Mouse (Mus musculus): Measurements from ENCODE around the gene Gcnt4. TPM values are rescaled to one million over a fixed set of nuclear protein-coding genes. Genes with fewer than 3 reads are reported as not detected.

Gene Gcnt4
- total and polyA plus RNA-seq, 2 experiments = 1.1 to 2.1 TPM

DNA sequence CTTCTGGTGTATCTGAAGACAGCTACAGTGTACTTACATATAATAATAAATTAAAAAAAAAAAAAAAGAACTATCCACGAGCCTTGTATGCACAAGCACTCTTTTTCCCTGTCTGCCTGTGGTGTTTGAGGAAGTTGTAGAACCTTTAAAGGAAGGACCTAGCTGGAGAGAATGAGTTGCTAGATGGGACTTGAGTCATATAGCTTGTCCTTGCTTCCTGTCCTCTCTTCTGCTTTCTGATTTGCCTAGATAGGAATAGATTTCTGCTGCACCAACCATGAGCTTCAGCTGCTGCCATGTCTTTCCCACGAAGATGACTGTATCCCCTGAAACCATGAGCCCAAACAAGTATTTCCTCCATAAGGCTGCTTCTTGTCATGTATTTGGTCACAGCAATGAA, 43.3 kb downstream of the Gcnt4 start:
- WGBS = 87% methylated on average over 2 of the region's 2 CpGs
- no peak for TF ChIP-seq POLR2A (IDR thresholded peaks at IDR 0.05; ENCODE audit: extremely low read depth, insufficient read depth, low read length)
- TF ChIP-seq CTCF (IDR thresholded peaks at IDR 0.05; ENCODE audit: low read depth, low read length) = no peak
- DNase-seq (ENCODE audit: extremely low read depth, low read depth, low spot score) = no peak

GRCm38 (mm10) chr13:96971076-96971475, 46.6 kb downstream of the Gcnt4 start:
- whole genome bisulfite sequencing = 87% methylated on average over 4 of the region's 4 CpGs
- Histone ChIP-seq H3K9ac (ENCODE audit: low read depth, low read length) (no peak overlapping the region), H3K79me2 (ENCODE audit: control insufficient read depth, insufficient read depth, low read length) (no peaks in the 10 kb centered on the region), H3K4me1 (ENCODE audit: control insufficient read depth, insufficient read depth, low read length) (no peaks in the 10 kb centered on the region), H3K27me3 (ENCODE audit: control insufficient read depth, insufficient read depth, low read length) (no peaks in the 10 kb centered on the region), H3K27ac (replicated peaks; ENCODE audit: insufficient read depth, low read depth, low read length) (no peak overlapping the region), H3K4me3 (ENCODE audit: insufficient read depth, low read depth, low read length) (no peak overlapping the region), H3K36me3 (ENCODE audit: control insufficient read depth, insufficient read depth, low read length) (no peaks in the 10 kb centered on the region)
- DNase-seq (ENCODE audit: extremely low read depth, low read depth, low spot score) = no peak
- no peak for TF ChIP-seq POLR2A (IDR thresholded peaks at IDR 0.05; ENCODE audit: extremely low read depth, insufficient read depth, low read length)
- TF ChIP-seq CTCF (IDR thresholded peaks at IDR 0.05; ENCODE audit: low read depth, low read length) = no peak

More for the DNA sequence above, 43.3 kb downstream of the Gcnt4 start:
- Histone ChIP-seq H3K4me3 (ENCODE audit: insufficient read depth, low read depth, low read length) (no peak overlapping the region), H3K27ac (replicated peaks; ENCODE audit: insufficient read depth, low read depth, low read length) (no peak overlapping the region), H3K27me3 (ENCODE audit: control insufficient read depth, insufficient read depth, low read length) (no peaks in the 10 kb centered on the region), H3K36me3 (ENCODE audit: control insufficient read depth, insufficient read depth, low read length) (no peaks in the 10 kb centered on the region), H3K4me1 (ENCODE audit: control insufficient read depth, insufficient read depth, low read length) (no peaks in the 10 kb centered on the region; the same call in 1 of the 2 replicates), H3K9ac (ENCODE audit: low read depth, low read length) (no peak overlapping the region), H3K79me2 (ENCODE audit: control insufficient read depth, insufficient read depth, low read length) (no peaks in the 10 kb centered on the region)

- WGBS = 73% methylated on average over 9 of the region's 9 CpGs
- DNase-seq (ENCODE audit: extremely low read depth, low read depth, low spot score) = no peak
- Histone ChIP-seq H3K36me3 (ENCODE audit: control insufficient read depth, insufficient read depth, low read length) (no peaks in the 10 kb centered on the region), H3K27ac (replicated peaks; ENCODE audit: insufficient read depth, low read depth, low read length) (no peak overlapping the region), H3K79me2 (ENCODE audit: control insufficient read depth, insufficient read depth, low read length) (no peaks in the 10 kb centered on the region), H3K27me3 (ENCODE audit: control insufficient read depth, insufficient read depth, low read length) (no peaks in the 10 kb centered on the region), H3K9ac (ENCODE audit: low read depth, low read length) (no peak overlapping the region), H3K4me3 (ENCODE audit: insufficient read depth, low read depth, low read length) (no peak overlapping the region), H3K4me1 (ENCODE audit: control insufficient read depth, insufficient read depth, low read length) (no peaks in the 10 kb centered on the region)
- no peak for TF ChIP-seq CTCF (IDR thresholded peaks at IDR 0.05; ENCODE audit: low read depth, low read length)
- no peak for TF ChIP-seq POLR2A (IDR thresholded peaks at IDR 0.05; ENCODE audit: extremely low read depth, insufficient read depth, low read length)
Measured at GRCm38 (mm10) chr13:96971861-96972282, 47.4 kb downstream of the Gcnt4 start.

DNA sequence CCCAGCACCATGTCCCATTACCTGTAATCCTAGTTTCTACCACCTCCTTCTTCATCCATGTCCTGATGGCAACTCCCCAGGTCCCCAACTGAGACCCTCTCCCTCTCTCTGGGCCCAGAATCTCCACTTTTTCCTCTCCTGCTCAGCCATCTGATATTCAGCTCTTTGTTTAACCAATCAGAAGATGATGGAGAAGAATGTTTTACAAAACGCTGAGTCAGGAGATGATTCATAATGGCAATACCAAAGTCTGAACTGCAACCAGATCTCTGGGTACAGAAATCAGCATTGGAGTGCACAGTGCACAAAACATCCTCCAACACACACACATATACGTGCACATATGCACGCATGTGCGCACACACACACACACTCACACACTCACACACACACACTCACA, 48.8 kb downstream of the Gcnt4 start:
- no peaks in the 10 kb centered on the region for H3K27me3 ChIP-seq (ENCODE audit: control insufficient read depth, insufficient read depth, low read length)
- H3K4me1 ChIP-seq (ENCODE audit: control insufficient read depth, insufficient read depth, low read length) = no peaks in the 10 kb centered on the region
- DNase-seq (ENCODE audit: extremely low read depth, low read depth, low spot score) = no peak
- no peaks in the 10 kb centered on the region for H3K79me2 ChIP-seq (ENCODE audit: control insufficient read depth, insufficient read depth, low read length)
- no peak overlapping the region for H3K4me3 ChIP-seq (ENCODE audit: insufficient read depth, low read depth, low read length)
- no peaks in the 10 kb centered on the region for H3K36me3 ChIP-seq (ENCODE audit: control insufficient read depth, insufficient read depth, low read length)
- TF ChIP-seq POLR2A (IDR thresholded peaks at IDR 0.05; ENCODE audit: extremely low read depth, insufficient read depth, low read length) (no peak), CTCF (IDR thresholded peaks at IDR 0.05; ENCODE audit: low read depth, low read length) (no peak)
- no peak overlapping the region for H3K9ac ChIP-seq (ENCODE audit: low read depth, low read length)
- no peak overlapping the region for H3K27ac ChIP-seq (replicated peaks; ENCODE audit: insufficient read depth, low read depth, low read length)
- 91% methylated on average over 4 of the region's 4 CpGs for WGBS

- no peaks in the 10 kb centered on the region for H3K36me3 ChIP-seq (ENCODE audit: control insufficient read depth, insufficient read depth, low read length)
- WGBS = 94% methylated on average over 6 of the region's 6 CpGs
- no peak overlapping the region for H3K9ac ChIP-seq (ENCODE audit: low read depth, low read length)
- no peak for TF ChIP-seq CTCF (IDR thresholded peaks at IDR 0.05; ENCODE audit: low read depth, low read length)
- no peak for TF ChIP-seq POLR2A (IDR thresholded peaks at IDR 0.05; ENCODE audit: extremely low read depth, insufficient read depth, low read length)
- no peak for DNase-seq (ENCODE audit: extremely low read depth, low read depth, low spot score)
- H3K4me3 ChIP-seq (ENCODE audit: insufficient read depth, low read depth, low read length) = no peak overlapping the region
- peaks cover 9% of the 10 kb centered on the region for H3K4me1 ChIP-seq (ENCODE audit: control insufficient read depth, insufficient read depth, low read length)
- no peaks in the 10 kb centered on the region for H3K79me2 ChIP-seq (ENCODE audit: control insufficient read depth, insufficient read depth, low read length)
- H3K27me3 ChIP-seq (ENCODE audit: control insufficient read depth, insufficient read depth, low read length) = no peaks in the 10 kb centered on the region
- H3K27ac ChIP-seq (replicated peaks; ENCODE audit: insufficient read depth, low read depth, low read length) = no peak overlapping the region
Measured at GRCm38 (mm10) chr13:96976986-96977595, 52.6 kb downstream of the Gcnt4 start.

DNA sequence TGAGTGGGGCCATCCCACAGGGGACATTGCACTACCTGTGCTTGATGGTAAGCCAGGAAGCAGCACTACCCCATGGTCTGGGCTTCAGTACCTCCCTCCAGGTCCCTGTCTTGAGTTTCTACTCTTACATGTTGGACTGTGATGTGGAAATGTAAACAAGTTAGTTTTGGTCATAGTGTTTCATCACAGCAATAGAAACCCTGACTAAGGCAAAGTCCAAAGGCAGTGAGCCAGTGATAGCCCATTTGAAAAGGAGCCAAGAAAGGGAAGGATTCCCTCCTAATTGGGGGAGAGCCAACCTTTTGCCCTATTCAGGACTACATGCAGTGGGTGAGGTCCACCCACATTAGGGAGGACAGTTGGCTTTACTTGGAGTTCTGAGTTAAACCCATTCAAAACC, 56.1 kb downstream of the Gcnt4 start:
- H3K27ac ChIP-seq (replicated peaks; ENCODE audit: insufficient read depth, low read depth, low read length) = peak overlapping the region; percentile 80
- no peak overlapping the region for H3K4me3 ChIP-seq (ENCODE audit: insufficient read depth, low read depth, low read length)
- H3K79me2 ChIP-seq (ENCODE audit: control insufficient read depth, insufficient read depth, low read length) = no peaks in the 10 kb centered on the region
- TF ChIP-seq POLR2A (IDR thresholded peaks at IDR 0.05; ENCODE audit: extremely low read depth, insufficient read depth, low read length) = no peak
- no peak for TF ChIP-seq CTCF (IDR thresholded peaks at IDR 0.05; ENCODE audit: low read depth, low read length)
- peak; percentile 93 for DNase-seq (ENCODE audit: extremely low read depth, low read depth, low spot score)
- peaks cover 16% of the 10 kb centered on the region for H3K4me1 ChIP-seq (ENCODE audit: control insufficient read depth, insufficient read depth, low read length)
- no peaks in the 10 kb centered on the region for H3K36me3 ChIP-seq (ENCODE audit: control insufficient read depth, insufficient read depth, low read length)
- H3K9ac ChIP-seq (ENCODE audit: low read depth, low read length) = no peak overlapping the region
- H3K27me3 ChIP-seq (ENCODE audit: control insufficient read depth, insufficient read depth, low read length) = no peaks in the 10 kb centered on the region

All from liver, adult 2 months (tissue).